Mouse (Mus musculus) lung, adult 2 months (tissue): ENCODE results near the gene Atp8a2.

Experiments used
- CTCF ChIP-seq: fragments of 200-500 bp; IDR thresholded peaks from 2 replicates; pipeline ENCODE4 v1.5.1; 2011; ENCODE audit warnings: mild to moderate bottlenecking, low read length, control low read depth; ENCODE audit not compliant: insufficient read depth
- POLR2A ChIP-seq: fragments of 200-500 bp; IDR thresholded peaks from 2 replicates; pipeline ENCODE4 v1.6.1; 2011; ENCODE audit warnings: low read depth, mild to moderate bottlenecking, control low read depth, low read length, borderline replicate concordance; ENCODE audit errors: extremely low read depth

GRCm38 (mm10) chr14:59739446-59739845 lies 457.5 kb downstream of the Atp8a2 start:
- TF ChIP-seq POLR2A: no peak
- TF ChIP-seq CTCF: no peak
